Mouse (Mus musculus): Measurements from ENCODE around the gene Gm867. TPM values are rescaled to one million over a fixed set of nuclear protein-coding genes. Genes with fewer than 3 reads are reported as not detected.

Gene Gm867
- total RNA-seq, 2 experiments from 2014 or later, result not detected

DNA sequence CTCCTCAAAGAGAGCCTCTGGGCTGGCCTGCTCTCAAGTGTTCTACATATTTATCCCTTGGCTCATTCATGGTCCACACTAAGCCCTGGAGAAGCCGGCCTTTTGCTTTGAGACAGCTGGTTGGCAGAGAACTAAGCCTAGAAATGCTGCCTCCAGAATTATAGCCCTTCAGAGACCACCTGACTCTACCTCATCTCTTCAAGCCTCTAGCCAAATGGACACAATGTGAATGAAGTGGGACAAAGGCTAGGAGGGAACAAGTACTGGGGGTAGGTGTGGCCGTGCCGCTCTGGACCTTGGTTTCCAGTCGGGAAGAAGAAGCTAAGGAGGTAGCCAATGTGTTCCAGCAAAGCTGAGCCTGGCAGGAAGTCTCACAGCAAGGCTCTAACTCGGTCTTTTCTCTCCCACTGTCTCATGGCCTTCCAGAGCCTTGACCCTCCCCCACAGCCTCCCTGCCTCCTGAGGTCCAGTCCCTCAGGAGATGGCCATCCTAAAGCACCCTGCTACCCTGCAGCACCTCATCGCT is 42.4 kb downstream of the Gm867 start:
- no peak for ATAC-seq (replicated peaks; ENCODE audit: poor library complexity)

DNA sequence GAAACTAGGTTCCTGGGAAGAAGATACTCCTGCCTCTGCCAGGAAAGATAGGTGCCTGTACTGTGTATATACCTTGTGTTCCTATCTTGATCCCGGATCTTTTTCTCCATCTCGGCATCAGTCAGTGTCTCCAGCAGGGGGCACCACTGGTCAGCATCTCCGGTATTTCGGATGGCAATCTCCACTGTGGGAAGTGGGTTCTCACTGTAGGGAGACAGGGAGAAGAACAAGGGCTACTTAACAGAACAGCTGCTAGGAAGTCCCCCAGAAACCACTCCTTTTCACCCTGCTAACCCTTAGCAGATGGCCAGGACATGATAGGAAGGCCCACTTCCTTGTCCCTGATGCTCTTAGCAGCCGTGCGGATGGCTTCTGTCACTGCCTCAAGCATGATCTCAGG is 43.1 kb downstream of the Gm867 start:
- peak; percentile 26; the same call in 1 of the 2 replicates for ATAC-seq (replicated peaks; ENCODE audit: poor library complexity)

DNA sequence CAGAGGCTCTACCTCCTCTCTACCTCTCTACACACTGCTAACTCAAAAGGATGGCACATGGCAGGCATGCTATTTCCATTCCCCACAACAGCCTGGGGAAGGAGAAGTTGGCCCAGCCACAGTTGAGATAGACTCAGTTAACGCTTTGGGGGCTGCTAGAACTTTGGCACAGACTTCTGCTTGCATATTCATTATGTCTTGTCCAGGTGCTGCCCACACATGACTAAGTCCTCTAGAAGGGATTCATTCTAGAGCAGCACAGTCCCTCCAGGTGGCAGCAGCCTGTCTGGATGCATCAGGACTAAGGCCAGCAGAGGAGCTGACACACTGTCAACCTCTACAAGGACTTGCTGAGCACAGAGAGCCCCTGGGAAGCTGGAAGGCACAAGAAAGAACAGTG is 44.3 kb downstream of the Gm867 start:
- ATAC-seq (replicated peaks; ENCODE audit: poor library complexity), result no peak

DNA sequence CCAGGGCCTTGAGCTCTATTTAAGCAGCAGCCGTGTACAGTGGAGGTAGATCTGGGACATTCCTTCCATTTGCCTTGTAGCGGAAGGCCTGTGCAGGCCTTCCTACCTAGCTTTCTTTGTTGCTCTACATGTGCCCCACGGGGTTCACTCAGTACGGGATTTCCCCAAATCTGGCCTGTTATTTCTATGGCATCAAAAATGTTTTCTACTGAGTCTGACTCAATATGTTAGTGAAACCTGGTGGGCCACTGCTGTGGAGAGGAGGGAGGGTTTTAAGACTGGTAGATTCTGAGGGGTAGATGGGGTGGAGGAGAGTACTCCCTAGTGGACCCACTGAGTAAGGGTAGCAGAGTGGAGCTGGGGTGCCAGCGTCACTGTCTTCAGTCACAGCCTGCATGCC is 44.7 kb downstream of the Gm867 start:
- no peak for ATAC-seq (replicated peaks; ENCODE audit: poor library complexity)

DNA sequence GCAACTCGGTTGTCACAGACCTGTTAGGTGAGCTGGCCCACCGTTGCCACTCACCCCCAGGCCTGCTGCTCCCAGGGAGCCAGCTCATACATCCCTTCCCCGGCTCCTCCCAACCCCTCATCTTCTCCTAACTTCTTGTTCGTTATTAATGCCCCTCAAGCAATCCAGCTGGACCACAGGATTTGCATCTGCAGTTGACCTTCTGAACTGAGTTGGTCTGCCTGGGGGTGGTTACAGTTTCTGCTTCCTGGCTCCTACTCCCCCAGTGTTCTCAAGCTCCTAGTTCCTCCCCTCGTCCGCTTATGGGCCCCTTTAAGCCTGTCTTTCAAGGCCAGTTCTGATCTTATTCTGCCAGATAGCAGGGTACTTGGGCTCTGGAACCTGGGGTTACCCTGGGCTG is 45.9 kb downstream of the Gm867 start:
- ATAC-seq (replicated peaks; ENCODE audit: poor library complexity), result no peak

DNA sequence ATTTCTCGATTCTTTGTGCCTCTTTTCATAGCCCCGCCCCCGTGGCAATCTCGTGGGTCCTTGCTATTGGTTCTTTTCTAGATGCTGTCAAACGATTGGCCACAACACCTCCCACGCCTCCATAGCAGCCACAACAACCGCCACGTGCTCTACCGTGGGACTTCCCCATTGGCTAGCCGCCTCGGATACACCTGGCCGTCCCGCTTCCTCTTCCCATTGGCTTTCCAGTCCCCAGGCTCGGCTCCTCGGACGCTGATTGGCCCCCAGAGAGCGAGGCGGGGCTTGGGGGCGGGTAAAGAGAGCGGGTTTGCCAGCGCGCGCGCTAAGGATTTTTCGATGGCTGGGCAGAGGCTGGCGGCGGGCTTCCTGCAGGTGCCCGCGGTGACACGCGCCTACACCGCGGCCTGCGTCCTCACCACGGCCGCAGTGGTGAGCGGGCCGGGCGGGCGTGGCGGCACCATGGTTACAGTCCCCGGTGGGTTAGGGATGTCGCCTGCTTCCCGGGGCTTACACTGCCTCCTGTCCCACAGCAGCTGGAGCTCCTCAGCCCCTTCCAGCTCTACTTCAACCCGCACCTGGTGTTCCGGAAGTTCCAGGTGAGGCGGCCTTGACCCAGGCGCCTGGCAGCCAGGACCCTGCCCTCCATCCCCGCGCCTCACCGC is 47.3 kb downstream of the Gm867 start, which contains the start of gene Derl3:
Derl3 (plus strand) TSS at position 325 of the 662 bp plus-strand sequence.
- ATAC-seq (replicated peaks; ENCODE audit: poor library complexity), result peak; percentile 98

DNA sequence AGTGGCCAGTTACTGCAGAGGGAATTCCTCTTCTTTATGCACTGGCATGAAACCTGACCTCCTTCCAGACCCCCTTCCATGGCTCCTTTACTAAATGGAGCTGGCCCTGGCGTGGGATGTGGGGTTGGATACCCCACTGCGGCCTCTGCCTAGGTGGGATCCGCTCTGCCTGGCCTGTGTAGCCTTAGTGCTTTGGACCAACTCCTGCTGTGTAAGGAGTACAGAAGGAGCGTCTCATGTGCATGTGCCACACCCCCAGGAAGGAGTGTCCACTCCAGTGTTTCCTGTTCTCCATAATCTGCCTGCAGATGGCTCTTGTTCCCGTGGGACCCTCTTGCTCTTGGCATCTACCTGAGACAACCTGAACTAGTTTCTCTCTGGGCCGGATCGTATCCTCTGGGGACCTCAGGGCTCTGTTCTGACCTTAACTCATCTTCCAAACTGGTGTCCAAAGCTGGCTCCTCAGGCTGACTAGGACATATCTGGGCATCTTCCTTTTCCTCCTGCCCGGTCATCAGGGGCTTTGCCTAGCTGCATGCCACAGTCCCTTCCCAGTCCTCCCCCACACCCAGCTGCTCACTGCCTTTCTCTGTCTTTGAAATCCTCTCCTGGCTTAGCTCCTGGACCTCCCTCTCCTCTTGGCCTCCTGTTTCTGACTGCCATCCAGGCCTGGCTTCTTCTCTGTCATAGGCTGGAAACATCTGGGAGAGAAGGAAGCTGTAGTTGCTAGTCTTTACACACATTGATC is 50.9 kb downstream of the Gm867 start:
- no peak for ATAC-seq (replicated peaks; ENCODE audit: poor library complexity)

Other genes starting within 250 kb of the Gm867 start
- gene Cabin1, start 176.3 kb downstream of the Gm867 start, total RNA-seq (2015), result 32.0 and 36.5 TPM in 2 replicates
- 29.6 and 37.8 TPM in 2 replicates for gene Cabin1, start 176.3 kb downstream of the Gm867 start, total RNA-seq (2017)
- gene Ddt, start 167.3 kb downstream of the Gm867 start, total RNA-seq (2015), result 51.7 and 60.3 TPM in 2 replicates
- gene Ddt, start 167.3 kb downstream of the Gm867 start, total RNA-seq (2017), result 54.4 and 60.1 TPM in 2 replicates
- gene Gm20441, start 159.7 kb downstream of the Gm867 start, total RNA-seq (2015), result not detected in 2 replicates
- not detected in 2 replicates for gene Gm20441, start 159.7 kb downstream of the Gm867 start, total RNA-seq (2017)
- 4.9 and 5.5 TPM in 2 replicates for gene Gstt3, start 159.3 kb downstream of the Gm867 start, total RNA-seq (2015)
- 3.2 and 4.7 TPM in 2 replicates for gene Gstt3, start 159.3 kb downstream of the Gm867 start, total RNA-seq (2017)
- not detected in 2 replicates for gene Gstt1, start 142.1 kb downstream of the Gm867 start, total RNA-seq (2015)
- gene Gstt1, start 142.1 kb downstream of the Gm867 start, total RNA-seq (2017), result 2.3 TPM in 1 of 2 replicates, not detected in the other
- gene Gstt4, start 118.1 kb downstream of the Gm867 start, total RNA-seq (2015), result not detected in 2 replicates
- gene Gstt4, start 118.1 kb downstream of the Gm867 start, total RNA-seq (2017), result not detected in 2 replicates
- gene Gstt2, start 103.2 kb downstream of the Gm867 start, total RNA-seq (2015), result 23.8 and 24.1 TPM in 2 replicates
- 14.2 and 21.6 TPM in 2 replicates for gene Gstt2, start 103.2 kb downstream of the Gm867 start, total RNA-seq (2017)
- gene Mif, start 80.4 kb downstream of the Gm867 start, total RNA-seq (2015), result 477 and 576 TPM in 2 replicates
- 746 and 790 TPM in 2 replicates for gene Mif, start 80.4 kb downstream of the Gm867 start, total RNA-seq (2017)
- 0.54 and 0.64 TPM in 2 replicates for gene Derl3, start 47.3 kb downstream of the Gm867 start, total RNA-seq (2015)
- gene Derl3, start 47.3 kb downstream of the Gm867 start, total RNA-seq (2017), result 0.95 and 2.2 TPM in 2 replicates
- 66.3 and 72.0 TPM in 2 replicates for gene Smarcb1, start 19.1 kb downstream of the Gm867 start, total RNA-seq (2015)
- gene Smarcb1, start 19.1 kb downstream of the Gm867 start, total RNA-seq (2017), result 77.3 and 86.5 TPM in 2 replicates
- gene Chchd10, start 7.5 kb downstream of the Gm867 start, total RNA-seq (2015), result 54.0 and 55.0 TPM in 2 replicates
- 33.1 and 34.4 TPM in 2 replicates for gene Chchd10, start 7.5 kb downstream of the Gm867 start, total RNA-seq (2017)
- gene Mmp11, start 4.2 kb downstream of the Gm867 start, total RNA-seq (2015), result 0.57 TPM in 1 of 2 replicates, not detected in the other
- gene Mmp11, start 4.2 kb downstream of the Gm867 start, total RNA-seq (2017), result 10.1 TPM in 1 of 2 replicates, not detected in the other
- gene Vpreb3, start 2.4 kb upstream of the Gm867 start, total RNA-seq (2015), result 1.5 TPM in 1 of 2 replicates, not detected in the other
- gene Vpreb3, start 2.4 kb upstream of the Gm867 start, total RNA-seq (2017), result not detected in 2 replicates
- 0.35 and 0.66 TPM in 2 replicates for gene Gm5134, start 13.8 kb upstream of the Gm867 start, total RNA-seq (2015)
- gene Gm5134, start 13.8 kb upstream of the Gm867 start, total RNA-seq (2017), result 0.78 and 0.79 TPM in 2 replicates
- gene Zfp280b, start 92.0 kb upstream of the Gm867 start, total RNA-seq (2015), result 7.4 and 8.7 TPM in 2 replicates
- gene Zfp280b, start 92.0 kb upstream of the Gm867 start, total RNA-seq (2017), result 5.7 and 8.0 TPM in 2 replicates
- gene Slc5a4b, start 170.3 kb upstream of the Gm867 start, total RNA-seq (2015), result not detected in 2 replicates
- gene Slc5a4b, start 170.3 kb upstream of the Gm867 start, total RNA-seq (2017), result not detected in 2 replicates
- gene Slc5a4a, start 206.8 kb upstream of the Gm867 start, total RNA-seq (2015), result not detected in 2 replicates
- gene Slc5a4a, start 206.8 kb upstream of the Gm867 start, total RNA-seq (2017), result not detected in 2 replicates

All from megakaryocyte progenitor cell, adult 5-6 weeks (primary cell).